Mouse (Mus musculus) central nervous system, embryonic 11.5 days (tissue): ENCODE data around the gene Adamts1. TPM values are rescaled to one million over a fixed set of nuclear protein-coding genes. Genes with fewer than 3 reads are reported as not detected.

Experiments used
- polyA plus RNA-seq: library from polyadenylated mRNA; depleted of rRNA; stranded (reverse); fragments of >200 nt; gene quantifications from 2 replicates; pipeline ENCODE4 v1.2.3, GENCODE M21; 2012; rRNA removed

Adamts1 gene
- polyA plus RNA-seq: 9.1 and 21.0 TPM in 2 replicates

DNA sequence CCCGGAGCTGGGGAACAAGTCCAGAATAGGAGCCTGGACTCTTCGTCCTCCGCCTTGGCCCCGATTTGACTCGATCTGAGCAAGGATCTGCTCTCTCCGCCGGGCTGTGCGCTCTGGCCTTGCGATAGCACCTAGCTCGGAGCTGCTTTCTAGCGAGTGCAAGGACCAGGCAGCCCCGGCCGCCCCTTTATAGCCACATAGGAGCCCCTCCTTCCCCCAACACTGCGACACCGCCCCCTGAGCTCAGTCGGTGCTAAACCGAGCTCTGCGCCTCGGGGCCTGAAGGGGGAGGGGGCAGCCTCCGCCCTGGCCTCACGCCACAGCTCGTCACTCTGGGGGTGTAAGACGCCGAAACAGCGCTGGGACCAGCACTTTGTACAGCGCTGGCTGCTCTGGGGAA lies at the start of gene Adamts1:
Gene Adamts1, minus strand, starts transcription at position 160 of the 400 bp plus-strand sequence.

Other genes with a start within 250 kb of the Adamts1 start
- 2.2 and 3.5 TPM in 2 replicates for gene Cyyr1, start 249.7 kb downstream of the Adamts1 start, polyA plus RNA-seq
- 0.67 and 1.4 TPM in 2 replicates for gene Adamts5, start 98.7 kb upstream of the Adamts1 start, polyA plus RNA-seq